Mouse (Mus musculus): Measurements from ENCODE around the gene Serpina3m. TPM values are rescaled to one million over a fixed set of nuclear protein-coding genes. Genes with fewer than 3 reads are reported as not detected.
A peak's percentile ranks its signal among the peaks of the same experiment; 100 is the strongest.
"Not testable (repeated sequence)": the region's sequence is repeated elsewhere in the genome, so short reads cannot be mapped to it uniquely, and the experiment has no call there.

The Serpina3m gene
- polyA plus RNA-seq, 1 experiment from 2014 or later, result not detected

- Histone ChIP-seq H3K36me3 (no peaks in the 10 kb centered on the region), H3K27me3 (no peaks in the 10 kb centered on the region), H3K4me1 (replicated peaks) (no peaks in the 10 kb centered on the region), H3K9ac (no peak overlapping the region), H3K9me3 (replicated peaks) (no peaks in the 10 kb centered on the region), H3K4me2 (no peak overlapping the region), H3K4me3 (no peak overlapping the region), H3K27ac (no peak overlapping the region)
- ATAC-seq (replicated peaks; ENCODE audit: insufficient number of reproducible peaks, insufficient read depth, low FRiP score, low read depth), result no peak
Measured at GRCm38 (mm10) chr12:104388477-104388876, 50.2 kb downstream of the Serpina3m start.

- 61% methylated on average over 2 of the region's 2 CpGs for WGBS
- not testable (repeated sequence) for H3K4me2 ChIP-seq; H3K27me3 ChIP-seq; ATAC-seq (replicated peaks; ENCODE audit: insufficient number of reproducible peaks, insufficient read depth, low FRiP score, low read depth); H3K9ac ChIP-seq; H3K9me3 ChIP-seq (replicated peaks); H3K27ac ChIP-seq; H3K36me3 ChIP-seq; H3K4me3 ChIP-seq; H3K4me1 ChIP-seq (replicated peaks)
Measured at GRCm38 (mm10) chr12:104391057-104391456, 52.8 kb downstream of the Serpina3m start.

GRCm38 (mm10) chr12:104403968-104404367 is 65.7 kb downstream of the Serpina3m start:
- no peaks in the 10 kb centered on the region for H3K36me3 ChIP-seq
- H3K4me1 ChIP-seq (replicated peaks), result no peaks in the 10 kb centered on the region
- no peaks in the 10 kb centered on the region for H3K9me3 ChIP-seq (replicated peaks)
- ATAC-seq (replicated peaks; ENCODE audit: insufficient number of reproducible peaks, insufficient read depth, low FRiP score, low read depth), result no peak
- no peak overlapping the region for H3K4me2 ChIP-seq
- H3K4me3 ChIP-seq, result no peak overlapping the region
- H3K27me3 ChIP-seq, result no peaks in the 10 kb centered on the region
- WGBS, result 75% methylated on average over 5 of the region's 5 CpGs
- no peak overlapping the region for H3K9ac ChIP-seq
- no peak overlapping the region for H3K27ac ChIP-seq

DNA sequence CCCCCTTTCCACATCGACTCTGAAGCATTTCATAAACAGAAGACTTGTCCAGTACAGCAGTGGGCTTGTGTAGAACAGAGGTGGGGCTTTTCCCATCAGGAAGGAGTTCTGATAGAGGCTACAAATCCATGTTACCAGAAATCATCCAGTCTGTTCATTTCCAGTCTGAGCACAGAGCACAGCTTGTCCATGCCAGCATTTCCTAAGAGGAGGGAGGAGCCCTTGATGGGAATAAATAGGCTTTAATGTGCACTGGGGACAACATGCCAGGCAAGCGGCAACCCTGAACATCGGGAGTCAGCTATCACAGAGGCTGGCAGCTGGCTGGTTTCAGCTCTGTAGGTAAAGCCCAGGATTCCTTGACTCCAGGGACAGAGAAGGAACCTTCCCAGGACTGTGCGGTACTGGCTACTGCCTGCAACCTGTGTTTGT is 68.2 kb downstream of the Serpina3m start, which contains the start of gene Serpina3n:
TSS of gene Serpina3n (plus strand) at position 276 of the 432 bp plus-strand sequence.
- Histone ChIP-seq H3K4me1 (replicated peaks) (no peaks in the 10 kb centered on the region), H3K9ac (no peak within 1 kb of the TSS), H3K9me3 (replicated peaks) (no peaks in the 10 kb centered on the region), H3K27me3 (no peaks in the 10 kb centered on the region), H3K4me2 (no peak within 1 kb of the TSS), H3K36me3 (no peaks in the 10 kb centered on the region), H3K27ac (no peak within 1 kb of the TSS), H3K4me3 (no peak within 1 kb of the TSS)
- no peak for ATAC-seq (replicated peaks; ENCODE audit: insufficient number of reproducible peaks, insufficient read depth, low FRiP score, low read depth)
- 46% methylated on average over 4 of the region's 4 CpGs for WGBS

- no peak overlapping the region for H3K9ac ChIP-seq
- ATAC-seq (replicated peaks; ENCODE audit: insufficient number of reproducible peaks, insufficient read depth, low FRiP score, low read depth), result no peak
- no peak overlapping the region for H3K27ac ChIP-seq
- H3K4me1 ChIP-seq (replicated peaks), result no peaks in the 10 kb centered on the region
- H3K4me2 ChIP-seq, result no peak overlapping the region
- no peak overlapping the region for H3K4me3 ChIP-seq
- 79% methylated on average over 6 of the region's 6 CpGs for WGBS
- no peaks in the 10 kb centered on the region for H3K36me3 ChIP-seq
- H3K9me3 ChIP-seq (replicated peaks), result no peaks in the 10 kb centered on the region
- H3K27me3 ChIP-seq, result no peaks in the 10 kb centered on the region; the same call in 1 of the 2 replicates
Measured at GRCm38 (mm10) chr12:104412507-104412906, 74.2 kb downstream of the Serpina3m start.

DNA sequence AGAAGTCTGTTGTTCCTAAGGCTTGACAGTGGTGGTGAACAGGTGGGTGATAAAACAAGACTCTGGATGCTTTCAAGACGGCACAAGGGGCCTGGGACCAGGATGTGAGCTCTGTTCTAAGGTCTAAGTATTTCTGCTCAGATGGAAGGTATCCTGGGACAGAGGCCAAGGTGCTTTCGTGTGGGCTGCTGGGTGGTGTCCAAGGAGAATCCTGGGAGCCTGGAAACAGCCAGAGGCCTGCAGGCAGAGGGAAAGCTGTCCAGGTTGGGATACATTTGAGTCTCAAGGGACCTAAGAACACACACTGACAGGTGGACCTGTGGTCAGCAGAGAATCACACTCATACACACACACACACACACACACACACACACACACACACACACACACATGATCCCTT is 76.3 kb downstream of the Serpina3m start:
- no peak overlapping the region for H3K4me2 ChIP-seq
- H3K36me3 ChIP-seq, result no peaks in the 10 kb centered on the region
- no peak for ATAC-seq (replicated peaks; ENCODE audit: insufficient number of reproducible peaks, insufficient read depth, low FRiP score, low read depth)
- WGBS, result 48% methylated on average over 2 of the region's 2 CpGs
- no peak overlapping the region for H3K4me3 ChIP-seq
- H3K9me3 ChIP-seq (replicated peaks), result no peaks in the 10 kb centered on the region
- H3K27me3 ChIP-seq, result peaks cover 6% of the 10 kb centered on the region; the same call in 1 of the 2 replicates
- H3K9ac ChIP-seq, result no peak overlapping the region
- H3K27ac ChIP-seq, result no peak overlapping the region
- peaks cover 2% of the 10 kb centered on the region; the same call in 1 of the 2 replicates for H3K4me1 ChIP-seq (replicated peaks)

DNA sequence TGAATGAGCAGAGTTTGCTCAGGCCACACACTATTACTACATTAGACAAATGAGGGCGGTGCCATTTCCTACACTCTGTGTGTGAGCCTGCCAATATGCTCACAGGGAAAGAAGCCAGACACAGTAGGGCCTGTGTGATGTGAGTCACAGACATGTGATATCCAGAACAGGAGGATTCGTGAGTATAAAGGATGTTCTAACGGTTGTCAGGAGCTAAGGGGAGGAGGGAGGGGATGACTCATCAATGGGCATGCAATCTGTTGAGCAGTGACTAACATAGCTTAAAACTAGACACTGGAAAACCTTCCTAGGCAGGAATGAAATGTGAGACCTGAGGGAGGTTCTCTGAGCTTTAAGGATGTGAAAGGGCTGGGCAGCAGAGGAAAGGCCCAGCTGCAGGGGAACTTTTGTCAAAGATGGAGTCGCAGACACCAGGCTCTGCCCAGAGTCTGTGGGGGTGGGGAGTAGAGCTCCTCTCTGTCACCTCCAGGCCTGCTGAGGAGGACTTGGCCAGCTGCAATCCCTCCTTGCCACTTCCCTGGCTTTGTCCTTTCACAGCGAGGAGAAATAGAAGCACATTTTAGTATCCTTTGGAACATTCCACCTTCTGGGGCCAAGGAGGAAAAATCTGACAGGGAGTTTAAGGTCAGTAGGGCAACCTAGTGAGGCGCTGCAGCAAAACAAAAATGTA is 77.5 kb downstream of the Serpina3m start:
- no peaks in the 10 kb centered on the region for H3K36me3 ChIP-seq
- no peak overlapping the region for H3K4me3 ChIP-seq
- WGBS, result 33% methylated on average over 6 of the region's 6 CpGs
- H3K27ac ChIP-seq, result no peak overlapping the region
- H3K9ac ChIP-seq, result no peak overlapping the region
- H3K27me3 ChIP-seq, result peaks cover 9% of the 10 kb centered on the region; the same call in 1 of the 2 replicates
- no peaks in the 10 kb centered on the region for H3K9me3 ChIP-seq (replicated peaks)
- H3K4me1 ChIP-seq (replicated peaks), result peaks cover 2% of the 10 kb centered on the region; the same call in 1 of the 2 replicates
- peak; percentile 52; the same call in 1 of the 2 replicates for ATAC-seq (replicated peaks; ENCODE audit: insufficient number of reproducible peaks, insufficient read depth, low FRiP score, low read depth)
- H3K4me2 ChIP-seq, result no peak overlapping the region

- H3K9me3 ChIP-seq (replicated peaks), result no peaks in the 10 kb centered on the region
- H3K27ac ChIP-seq, result no peak overlapping the region
- WGBS, result 17% methylated on average over 17 of the region's 17 CpGs
- no peaks in the 10 kb centered on the region for H3K36me3 ChIP-seq
- peaks cover 10% of the 10 kb centered on the region; the same call in 1 of the 2 replicates for H3K27me3 ChIP-seq
- peak overlapping the region; percentile 55 for H3K4me2 ChIP-seq
- H3K4me3 ChIP-seq, result peak overlapping the region; percentile 17; the same call in 1 of the 2 replicates
- no peak overlapping the region for H3K9ac ChIP-seq
- peaks cover 2% of the 10 kb centered on the region; the same call in 1 of the 2 replicates for H3K4me1 ChIP-seq (replicated peaks)
- no peak; the same call in 1 of the 2 replicates for ATAC-seq (replicated peaks; ENCODE audit: insufficient number of reproducible peaks, insufficient read depth, low FRiP score, low read depth)
Measured at GRCm38 (mm10) chr12:104418340-104419135, 80.3 kb downstream of the Serpina3m start.

GRCm38 (mm10) chr12:104419136-104419462 is 80.8 kb downstream of the Serpina3m start:
- no peaks in the 10 kb centered on the region for H3K36me3 ChIP-seq

GRCm38 (mm10) chr12:104422615-104423392 is 84.5 kb downstream of the Serpina3m start:
- H3K9me3 ChIP-seq (replicated peaks), result no peaks in the 10 kb centered on the region
- H3K36me3 ChIP-seq, result no peaks in the 10 kb centered on the region
- H3K9ac ChIP-seq, result no peak overlapping the region
- no peak overlapping the region for H3K4me2 ChIP-seq
- H3K4me3 ChIP-seq, result no peak overlapping the region
- peaks cover 12% of the 10 kb centered on the region; the same call in 1 of the 2 replicates for H3K27me3 ChIP-seq
- peak; percentile 44 for ATAC-seq (replicated peaks; ENCODE audit: insufficient number of reproducible peaks, insufficient read depth, low FRiP score, low read depth)
- H3K4me1 ChIP-seq (replicated peaks), result peaks cover 2% of the 10 kb centered on the region; the same call in 1 of the 2 replicates
- 53% methylated on average over 11 of the region's 11 CpGs for WGBS
- no peak overlapping the region for H3K27ac ChIP-seq

More at GRCm38 (mm10) chr12:104419136-104419462, 80.8 kb downstream of the Serpina3m start:
- ATAC-seq (replicated peaks; ENCODE audit: insufficient number of reproducible peaks, insufficient read depth, low FRiP score, low read depth), result no peak
- WGBS, result 10% methylated on average over 2 of the region's 2 CpGs
- Histone ChIP-seq H3K9ac (no peak overlapping the region), H3K27me3 (peaks cover 10% of the 10 kb centered on the region; the same call in 1 of the 2 replicates), H3K9me3 (replicated peaks) (no peaks in the 10 kb centered on the region), H3K4me3 (no peak overlapping the region), H3K27ac (no peak overlapping the region), H3K4me2 (no peak overlapping the region), H3K4me1 (replicated peaks) (peaks cover 2% of the 10 kb centered on the region; the same call in 1 of the 2 replicates)

DNA sequence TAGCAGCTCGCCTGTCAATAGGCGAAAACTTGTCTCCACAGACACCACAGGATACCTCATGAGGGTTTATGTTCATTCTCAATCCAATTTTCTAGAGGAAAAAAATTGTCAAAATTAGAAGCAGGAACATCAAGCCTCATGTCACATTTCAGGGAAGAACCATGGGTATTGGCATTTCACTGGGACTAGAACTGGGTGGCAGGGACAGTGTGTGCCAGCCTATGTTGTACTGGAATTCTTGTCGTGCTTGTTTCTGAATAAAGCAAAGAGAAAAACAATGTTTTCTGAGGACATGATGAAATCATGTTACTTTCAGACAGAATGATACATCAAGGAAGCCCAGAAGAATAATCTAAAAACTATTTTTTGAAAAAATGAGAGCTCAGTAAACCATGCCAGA is 87.3 kb downstream of the Serpina3m start:
- no peak overlapping the region for H3K4me2 ChIP-seq
- no peak for ATAC-seq (replicated peaks; ENCODE audit: insufficient number of reproducible peaks, insufficient read depth, low FRiP score, low read depth)
- H3K4me3 ChIP-seq, result no peak overlapping the region
- peaks cover 7% of the 10 kb centered on the region; the same call in 1 of the 2 replicates for H3K27me3 ChIP-seq
- H3K9me3 ChIP-seq (replicated peaks), result no peaks in the 10 kb centered on the region
- no peak overlapping the region for H3K27ac ChIP-seq
- no peaks in the 10 kb centered on the region for H3K4me1 ChIP-seq (replicated peaks)
- H3K9ac ChIP-seq, result no peak overlapping the region
- H3K36me3 ChIP-seq, result no peaks in the 10 kb centered on the region
- WGBS, result 69% methylated on average over 3 of the region's 3 CpGs

Measured in heart, embryonic 15.5 days (tissue).